ENCODE assay signal across 10 mouse cellular contexts in the genomic region with DNA sequence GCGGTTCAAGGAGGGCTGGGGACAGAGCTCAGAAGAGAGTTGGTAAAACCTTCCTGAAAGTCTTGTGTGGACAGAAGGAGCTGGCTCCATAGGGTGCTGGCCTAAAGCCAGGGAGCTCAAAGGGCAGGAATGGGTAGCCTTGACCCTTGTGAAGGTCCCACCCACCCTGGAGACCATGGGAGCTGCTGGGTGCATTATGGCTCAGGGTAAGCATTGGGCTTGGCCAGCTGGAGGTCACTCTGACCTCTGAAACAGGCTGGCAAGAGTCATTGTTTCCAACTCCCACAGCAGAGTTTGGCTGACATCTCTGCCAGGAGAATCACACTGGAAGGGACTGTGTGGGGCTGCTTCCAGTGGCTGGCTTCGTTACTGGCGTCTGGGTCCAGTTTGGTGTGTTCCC.
DNase-seq lines count a peak whose midpoint lies in the region; ATAC-seq lines count a peak whose summit lies in the region.
"Had no signal": no experiment of that assay in that cellular context is flagged by ENCODE, and none has a peak within 500 bp of the region (broad histone marks: within the 10 kb centered on the region; RNA-seq: fewer than 3 reads in every experiment).

No protein-coding gene starts in this region.

- intact Hi-C loops in heart, postnatal 14 days (cut with DNase I): no loop called here

- WGBS in hindbrain, embryonic 15.5 days: 81% methylated on average over 3 of the region's 3 CpGs
- 84% methylated on average over 3 of the region's 3 CpGs for whole genome bisulfite sequencing in hindbrain, embryonic 12.5 days
- WGBS in hindbrain, embryonic 14.5 days: 93% methylated on average over 3 of the region's 3 CpGs

- no peak overlapping the region for H3K4me2 ChIP-seq in hindbrain, embryonic 15.5 days
- no peak overlapping the region for H3K4me2 ChIP-seq in hindbrain, embryonic 12.5 days (replicated peaks)
- H3K4me2 ChIP-seq in hindbrain, embryonic 14.5 days (replicated peaks): no peak overlapping the region

- no peaks in the 10 kb centered on the region for H3K9me3 ChIP-seq in hindbrain, embryonic 15.5 days
- no peaks in the 10 kb centered on the region for H3K9me3 ChIP-seq in hindbrain, embryonic 12.5 days (replicated peaks)
- H3K9me3 ChIP-seq in hindbrain, embryonic 14.5 days (ENCODE audit: control insufficient read depth, low read length): no peaks in the 10 kb centered on the region

- H3K27me3 ChIP-seq in hindbrain, embryonic 15.5 days: no peaks in the 10 kb centered on the region
- H3K27me3 ChIP-seq in hindbrain, embryonic 12.5 days: no peaks in the 10 kb centered on the region
- H3K27me3 ChIP-seq in hindbrain, embryonic 14.5 days (ENCODE audit: control insufficient read depth, insufficient read depth, low read length): no peaks in the 10 kb centered on the region
- H3K27me3 ChIP-seq: CH12.LX had no signal

- no peak overlapping the region for H3K9ac ChIP-seq in hindbrain, embryonic 15.5 days
- no peak overlapping the region for H3K9ac ChIP-seq in hindbrain, embryonic 12.5 days
- no peak overlapping the region for H3K9ac ChIP-seq in hindbrain, embryonic 14.5 days

- no peaks in the 10 kb centered on the region; the same call in 1 of the 2 replicates for H3K4me1 ChIP-seq in hindbrain, embryonic 15.5 days (replicated peaks)
- no peaks in the 10 kb centered on the region for H3K4me1 ChIP-seq in hindbrain, embryonic 12.5 days
- no peaks in the 10 kb centered on the region for H3K4me1 ChIP-seq in hindbrain, embryonic 14.5 days (replicated peaks; ENCODE audit: control insufficient read depth, insufficient read depth, low read length)

- H3K36me3 ChIP-seq in hindbrain, embryonic 15.5 days: no peaks in the 10 kb centered on the region
- H3K36me3 ChIP-seq in hindbrain, embryonic 12.5 days: no peaks in the 10 kb centered on the region
- no peaks in the 10 kb centered on the region for H3K36me3 ChIP-seq in hindbrain, embryonic 14.5 days (replicated peaks; ENCODE audit: control insufficient read depth, insufficient read depth)

- no peak overlapping the region for H3K27ac ChIP-seq in hindbrain, embryonic 15.5 days (replicated peaks)
- H3K27ac ChIP-seq in hindbrain, embryonic 12.5 days: no peak overlapping the region
- H3K27ac ChIP-seq in hindbrain, embryonic 14.5 days: no peak overlapping the region

- no peak overlapping the region for H3K4me3 ChIP-seq in hindbrain, embryonic 15.5 days
- H3K4me3 ChIP-seq in hindbrain, embryonic 12.5 days: no peak overlapping the region
- H3K4me3 ChIP-seq in hindbrain, embryonic 14.5 days (replicated peaks; ENCODE audit: low read length): no peak overlapping the region

- peak; percentile 14 for DNase-seq in Muller cell, postnatal 12 days (ENCODE audit: inconsistent ontology term)
- DNase-seq in gastrocnemius, adult 18-20 months (ENCODE audit: low spot score): peak; percentile 66
- peak; percentile 28 to 66 for DNase-seq in heart, postnatal 14 days
- DNase-seq in frontal cortex, postnatal 14 days (ENCODE audit: low spot score in 2 of 2): no peak
- DNase-seq in right cerebral cortex, adult 2 months (ENCODE audit: low spot score in 2 of 2): no peak
- DNase-seq in hindbrain, embryonic 14.5 days (ENCODE audit: low spot score): no peak
- DNase-seq: layer of hippocampus, adult 9-11 months had no signal

- peak; percentile 48; the same call in 1 of the 2 replicates for ATAC-seq in hindbrain, embryonic 15.5 days (ENCODE audit: low FRiP score, low read depth)
- ATAC-seq in hindbrain, embryonic 12.5 days (ENCODE audit: low FRiP score): no peak
- ATAC-seq in hindbrain, embryonic 14.5 days (ENCODE audit: low FRiP score): no peak

Comparison
In these comparisons a context has a peak if more than half of its experiments do, and no peak if none do; other contexts are left out.
1. DNase-seq: peak in Muller cell, postnatal 12 days (single experiment), gastrocnemius, adult 18-20 months (single experiment) and heart, postnatal 14 days (2 of 2); none in frontal cortex, postnatal 14 days (0 of 2), right cerebral cortex, adult 2 months (0 of 2) and hindbrain, embryonic 14.5 days (single experiment).